Mouse (Mus musculus): Measurements from ENCODE around the gene Plet1. TPM values are rescaled to one million over a fixed set of nuclear protein-coding genes. Genes with fewer than 3 reads are reported as not detected.

Plet1 gene
- polyA plus RNA-seq, 2 experiments: 0.15 to 0.17 TPM

- Histone ChIP-seq H3K27ac (no peak overlapping the region), H3K9ac (replicated peaks) (no peak overlapping the region; the same call in 1 of the 2 replicates), H3K4me3 (ENCODE audit: insufficient read depth in 1 of 2, low read depth in 2 of 2, low read length in 2 of 2) (no peak overlapping the region), H3K4me2 (ENCODE audit: low read depth) (no peak overlapping the region), H3K9me3 (ENCODE audit: control insufficient read depth, low read length) (no peaks in the 10 kb centered on the region), H3K4me1 (replicated peaks; ENCODE audit: control insufficient read depth in 2 of 2, insufficient read depth in 2 of 2, low read length in 1 of 2) (no peaks in the 10 kb centered on the region; a peak in 1 of 4 replicates), H3K27me3 (ENCODE audit: control insufficient read depth, insufficient read depth, low read length) (no peaks in the 10 kb centered on the region), H3K36me3 (replicated peaks; ENCODE audit: control insufficient read depth, insufficient read depth, low read depth) (no peaks in the 10 kb centered on the region)
- WGBS (ENCODE audit: insufficient replicate concordance): 18% methylated on average over 2 of the region's 2 CpGs
- no peak for TF ChIP-seq CTCF (IDR thresholded peaks at IDR 0.05; ENCODE audit: low read depth)
- TF ChIP-seq EP300 (IDR thresholded peaks at IDR 0.05; ENCODE audit: low read depth): no peak
- no peak for ATAC-seq (ENCODE audit: insufficient read depth)
- DNase-seq (ENCODE audit: low read depth in 3 of 3, low spot score in 3 of 3): no peak
Observed at GRCm38 (mm10) chr9:50459537-50459936, 34.8 kb upstream of the Plet1 start.

DNA sequence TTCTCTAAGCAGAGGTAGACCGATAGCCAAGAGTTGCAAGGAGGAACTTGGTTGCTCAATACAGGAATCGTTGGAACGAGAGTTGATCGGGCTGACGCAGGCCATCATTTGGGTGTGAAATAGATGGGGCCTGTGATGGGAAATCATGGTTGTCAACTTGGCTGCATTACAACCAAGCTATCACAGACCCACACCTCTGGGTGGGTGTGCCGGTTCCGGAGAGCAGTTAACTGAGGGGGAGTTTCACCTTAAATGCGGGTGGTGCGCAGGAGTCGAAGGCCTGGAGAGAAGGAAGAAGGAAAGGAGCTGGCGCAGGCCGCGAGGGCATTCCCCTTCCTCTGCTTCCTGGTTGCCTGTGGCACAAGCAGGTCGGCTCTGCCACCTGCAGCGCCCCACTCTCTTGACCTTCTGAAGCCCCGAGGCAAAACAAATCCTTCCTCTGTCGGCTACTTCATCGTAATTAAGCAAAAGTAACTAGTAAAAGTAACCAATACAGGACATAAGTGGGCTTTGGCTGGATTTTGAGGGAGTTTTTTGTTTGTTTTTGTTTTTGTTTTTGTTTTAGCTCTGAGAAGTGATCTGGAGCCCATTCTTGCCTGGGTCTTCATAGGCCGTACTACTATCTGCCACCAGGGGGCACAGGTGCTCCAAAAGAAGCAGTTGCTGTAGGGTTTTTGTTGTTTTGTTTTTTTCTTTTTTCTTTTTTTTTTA, 31.7 kb upstream of the Plet1 start:
- Histone ChIP-seq H3K36me3 (replicated peaks; ENCODE audit: control insufficient read depth, insufficient read depth, low read depth) (no peaks in the 10 kb centered on the region), H3K27ac (no peak overlapping the region), H3K27me3 (ENCODE audit: control insufficient read depth, insufficient read depth, low read length) (no peaks in the 10 kb centered on the region), H3K4me2 (ENCODE audit: low read depth) (peak overlapping the region; percentile 60), H3K4me3 (ENCODE audit: insufficient read depth in 1 of 2, low read depth in 2 of 2, low read length in 2 of 2) (0 out of 4 replicates have a peak overlapping the region, but pooled peaks of 1 of the 2 experiments have one; percentile 11), H3K9me3 (ENCODE audit: control insufficient read depth, low read length) (no peaks in the 10 kb centered on the region), H3K4me1 (replicated peaks; ENCODE audit: control insufficient read depth in 2 of 2, insufficient read depth in 2 of 2, low read length in 1 of 2) (no peaks in the 10 kb centered on the region; a peak in 1 of 4 replicates), H3K9ac (replicated peaks) (no peak overlapping the region)
- DNase-seq (ENCODE audit: low read depth in 3 of 3, low spot score in 3 of 3) (peak; percentile 30 to 52 (median 37)), ATAC-seq (ENCODE audit: insufficient read depth) (no peak)
- 24% methylated on average over 19 of the region's 19 CpGs for WGBS (ENCODE audit: insufficient replicate concordance)
- TF ChIP-seq EP300 (IDR thresholded peaks at IDR 0.05; ENCODE audit: low read depth) (no peak), CTCF (IDR thresholded peaks at IDR 0.05; ENCODE audit: low read depth) (peak; percentile 80)

DNA sequence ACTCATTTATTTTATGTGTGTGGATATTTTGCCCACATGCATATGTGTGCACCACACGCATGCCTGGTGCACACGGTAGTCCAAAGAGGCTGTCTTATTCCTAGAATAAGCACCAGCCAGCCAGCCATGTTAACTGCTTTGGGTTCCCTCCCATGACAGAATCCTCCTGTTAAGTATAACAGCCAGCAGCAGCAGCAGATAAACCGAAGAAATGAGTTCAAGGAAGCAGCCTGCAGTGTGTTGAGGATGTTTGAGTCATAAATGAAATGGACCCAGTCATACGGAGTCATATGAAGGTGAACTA, 31.2 kb upstream of the Plet1 start:
- Histone ChIP-seq H3K4me3 (ENCODE audit: insufficient read depth in 1 of 2, low read depth in 2 of 2, low read length in 2 of 2) (no peak overlapping the region), H3K9me3 (ENCODE audit: control insufficient read depth, low read length) (no peaks in the 10 kb centered on the region), H3K9ac (replicated peaks) (no peak overlapping the region), H3K36me3 (replicated peaks; ENCODE audit: control insufficient read depth, insufficient read depth, low read depth) (no peaks in the 10 kb centered on the region), H3K27me3 (ENCODE audit: control insufficient read depth, insufficient read depth, low read length) (no peaks in the 10 kb centered on the region), H3K4me1 (replicated peaks; ENCODE audit: control insufficient read depth in 2 of 2, insufficient read depth in 2 of 2, low read length in 1 of 2) (no peaks in the 10 kb centered on the region; a peak in 1 of 4 replicates), H3K4me2 (ENCODE audit: low read depth) (no peak overlapping the region), H3K27ac (no peak overlapping the region)
- TF ChIP-seq EP300 (IDR thresholded peaks at IDR 0.05; ENCODE audit: low read depth): no peak
- no peak; the same call in 1 of the 2 replicates for TF ChIP-seq CTCF (IDR thresholded peaks at IDR 0.05; ENCODE audit: low read depth)
- 27% methylated on average over 4 of the region's 4 CpGs for WGBS (ENCODE audit: insufficient replicate concordance)
- no peak for ATAC-seq (ENCODE audit: insufficient read depth)
- DNase-seq (ENCODE audit: low read depth in 3 of 3, low spot score in 3 of 3): no peak

GRCm38 (mm10) chr9:50470377-50471100, 23.8 kb upstream of the Plet1 start:
- peaks cover 0 to 19% of the 10 kb centered on the region in 2 experiments; a peak in 3 of 4 replicates for H3K4me1 ChIP-seq (replicated peaks; ENCODE audit: control insufficient read depth in 2 of 2, insufficient read depth in 2 of 2, low read length in 1 of 2)

More at GRCm38 (mm10) chr9:50470377-50471100, 23.8 kb upstream of the Plet1 start:
- no peak overlapping the region for H3K9ac ChIP-seq (replicated peaks)
- H3K4me3 ChIP-seq (ENCODE audit: insufficient read depth in 1 of 2, low read depth in 2 of 2, low read length in 2 of 2): no peak overlapping the region
- no peak for ATAC-seq (ENCODE audit: insufficient read depth)
- DNase-seq (ENCODE audit: low read depth in 3 of 3, low spot score in 3 of 3): no peak
- H3K36me3 ChIP-seq (replicated peaks; ENCODE audit: control insufficient read depth, insufficient read depth, low read depth): no peaks in the 10 kb centered on the region
- TF ChIP-seq EP300 (IDR thresholded peaks at IDR 0.05; ENCODE audit: low read depth) (no peak), CTCF (IDR thresholded peaks at IDR 0.05; ENCODE audit: low read depth) (no peak)
- H3K27me3 ChIP-seq (ENCODE audit: control insufficient read depth, insufficient read depth, low read length): no peaks in the 10 kb centered on the region
- no peak overlapping the region for H3K4me2 ChIP-seq (ENCODE audit: low read depth)
- H3K9me3 ChIP-seq (ENCODE audit: control insufficient read depth, low read length): no peaks in the 10 kb centered on the region
- H3K27ac ChIP-seq: no peak overlapping the region
- WGBS (ENCODE audit: insufficient replicate concordance): 22% methylated on average over 5 of the region's 5 CpGs
